Mouse (Mus musculus) kidney, embryonic 15.5 days (tissue): ENCODE results near the gene Gm43517. TPM values are rescaled to one million over a fixed set of nuclear protein-coding genes. Genes with fewer than 3 reads are reported as not detected.
A peak's percentile ranks its signal among the peaks of the same experiment; 100 is the strongest.

ENCODE experiments used
- ATAC-seq: fragments of 200-750 bp; cut with Nextera tagmentation; replicated peaks from 2 replicates; pipeline ENCODE4 v1.8.0; 2017; ENCODE audit warnings: moderate TSS enrichment; ENCODE audit not compliant: low FRiP score
- H3K27ac ChIP-seq: fragments of 300-500 bp; sonication (generic); 2 replicates; pipeline ENCODE4 v1.5.1; 2015; ENCODE audit warnings: mild to moderate bottlenecking, inconsistent platforms
- H3K27me3 ChIP-seq: fragments of 300-500 bp; sonication (generic); 2 replicates; pipeline ENCODE4 v1.6.1; 2015; ENCODE audit warnings: inconsistent platforms
- H3K36me3 ChIP-seq: fragments of 300-500 bp; sonication (generic); 2 replicates; pipeline ENCODE4 v1.6.1; 2015; ENCODE audit warnings: inconsistent platforms
- H3K4me1 ChIP-seq: fragments of 300-500 bp; sonication (generic); 2 replicates; pipeline ENCODE4 v1.6.1; 2015; ENCODE audit warnings: inconsistent platforms
- H3K4me2 ChIP-seq: fragments of 300-500 bp; sonication (generic); 2 replicates; pipeline ENCODE4 v1.6.1; 2015; ENCODE audit warnings: moderate library complexity, mild to moderate bottlenecking, inconsistent platforms
- H3K4me3 ChIP-seq: fragments of 300-500 bp; sonication (generic); replicated peaks from 2 replicates; pipeline ENCODE4 v1.5.1; 2015; ENCODE audit warnings: mild to moderate bottlenecking, inconsistent platforms
- H3K9ac ChIP-seq: fragments of 300-500 bp; sonication (generic); 2 replicates; pipeline ENCODE4 v1.6.1; 2015; ENCODE audit warnings: mild to moderate bottlenecking, inconsistent platforms
- H3K9me3 ChIP-seq: fragments of 300-500 bp; sonication (generic); replicated peaks from 2 replicates; pipeline ENCODE4 v1.6.1; 2016; ENCODE audit warnings: inconsistent platforms
- WGBS: fragments of 180-500 bp; shearing (Covaris S2); methylation state at CpG from one replicate; pipeline ENCODE4 v1.1.7; 2015; ENCODE audit warnings: mixed read lengths; 5-methylcytosine and 5-hydroxymethylcytosine counted together
- polyA plus RNA-seq: library from polyadenylated mRNA; unstranded; fragments of >200 nt; fragmentation: Nextera tagmentation; extraction: Ambion mirVana; gene quantifications from 2 replicates; pipeline ENCODE4 v1.2.1, GENCODE M21; 2015

Gene Gm43517
- polyA plus RNA-seq, 1 experiment from 2014 or later, result not detected

DNA sequence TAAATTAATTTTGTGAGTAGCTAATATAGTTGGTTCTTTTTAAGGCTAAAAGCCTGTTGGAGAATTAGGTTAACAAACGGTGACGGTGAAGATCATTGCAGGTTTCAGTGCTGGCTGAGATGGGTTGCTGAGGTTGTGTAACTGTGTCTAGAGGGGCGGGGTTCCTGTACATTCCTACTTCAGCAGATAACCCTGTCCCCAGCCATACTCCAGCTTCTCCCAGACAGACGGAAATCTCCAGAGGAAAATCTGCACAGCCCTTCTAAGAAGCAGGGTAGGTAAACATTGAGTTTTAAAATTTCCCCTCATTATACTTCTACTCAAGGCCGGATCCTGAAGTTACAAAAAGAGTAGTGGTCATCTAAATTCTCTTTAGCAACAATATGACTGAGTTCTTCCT, 4.7 kb downstream of the Gm43517 start:
- no peaks in the 10 kb centered on the region for H3K36me3 ChIP-seq
- peaks cover 79% of the 10 kb centered on the region for H3K27me3 ChIP-seq
- H3K9me3 ChIP-seq, result no peaks in the 10 kb centered on the region
- H3K4me1 ChIP-seq, result peaks cover 7% of the 10 kb centered on the region
- no peak overlapping the region for H3K4me2 ChIP-seq
- H3K4me3 ChIP-seq, result no peak overlapping the region
- no peak overlapping the region for H3K9ac ChIP-seq
- ATAC-seq, result no peak
- H3K27ac ChIP-seq, result no peak overlapping the region
- 3% methylated on average over 5 of the region's 5 CpGs for WGBS

DNA sequence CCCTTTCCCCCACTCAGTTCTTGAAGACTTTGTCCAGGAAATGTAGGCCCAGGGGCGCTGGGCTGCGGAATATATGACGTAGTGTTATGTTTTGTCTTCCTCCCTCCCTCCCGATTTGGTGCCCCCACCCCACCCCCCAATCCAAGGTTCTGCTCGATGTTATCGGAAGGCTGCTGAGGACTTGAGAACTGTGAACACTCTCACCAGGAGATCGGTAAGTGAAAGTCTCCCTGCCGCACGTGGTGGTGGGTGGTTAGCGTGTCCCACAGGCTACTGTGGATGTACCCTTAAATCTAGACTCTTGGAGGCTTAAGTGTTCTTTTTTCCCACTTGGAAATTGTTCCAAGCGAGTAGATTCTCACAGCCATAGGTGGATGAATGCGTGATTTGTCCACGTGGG, 5.3 kb downstream of the Gm43517 start:
- no peak overlapping the region for H3K4me2 ChIP-seq
- H3K36me3 ChIP-seq, result no peaks in the 10 kb centered on the region
- H3K9ac ChIP-seq, result no peak overlapping the region
- peaks cover 7% of the 10 kb centered on the region for H3K4me1 ChIP-seq
- no peak overlapping the region for H3K27ac ChIP-seq
- no peak overlapping the region for H3K4me3 ChIP-seq
- no peaks in the 10 kb centered on the region for H3K9me3 ChIP-seq
- ATAC-seq, result no peak
- peaks cover 79% of the 10 kb centered on the region for H3K27me3 ChIP-seq
- 3% methylated on average over 13 of the region's 13 CpGs for WGBS

DNA sequence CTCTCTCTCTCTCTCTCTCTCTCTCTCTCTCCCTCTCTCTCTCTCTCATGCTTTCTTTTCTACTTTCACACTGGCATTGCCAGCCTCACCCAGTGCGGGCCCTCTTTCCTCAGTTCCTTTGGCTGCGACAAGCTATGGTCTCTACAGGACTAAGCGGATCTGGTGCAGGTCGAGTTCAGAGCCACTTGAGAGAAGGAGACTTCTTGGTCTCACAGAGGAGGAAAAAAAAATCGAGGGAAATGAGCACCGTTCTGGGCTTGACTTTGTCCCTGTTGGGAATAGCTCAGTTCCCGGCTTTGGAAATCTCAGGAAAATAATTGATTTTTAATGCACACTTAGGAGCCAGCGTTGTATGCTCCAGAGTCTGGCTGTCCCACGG, 5.9 kb downstream of the Gm43517 start:
- no peak overlapping the region for H3K9ac ChIP-seq
- under 1% methylated on average over 9 of the region's 9 CpGs for WGBS
- peak overlapping the region; percentile 46 for H3K4me2 ChIP-seq
- H3K4me3 ChIP-seq, result peak overlapping the region; percentile 26
- 0 out of 2 replicates have a peak, but pooled peaks have one; percentile 16 for ATAC-seq
- no peaks in the 10 kb centered on the region for H3K9me3 ChIP-seq
- peaks cover 77% of the 10 kb centered on the region for H3K27me3 ChIP-seq
- H3K27ac ChIP-seq, result no peak overlapping the region
- peaks cover 7% of the 10 kb centered on the region for H3K4me1 ChIP-seq
- no peaks in the 10 kb centered on the region for H3K36me3 ChIP-seq

DNA sequence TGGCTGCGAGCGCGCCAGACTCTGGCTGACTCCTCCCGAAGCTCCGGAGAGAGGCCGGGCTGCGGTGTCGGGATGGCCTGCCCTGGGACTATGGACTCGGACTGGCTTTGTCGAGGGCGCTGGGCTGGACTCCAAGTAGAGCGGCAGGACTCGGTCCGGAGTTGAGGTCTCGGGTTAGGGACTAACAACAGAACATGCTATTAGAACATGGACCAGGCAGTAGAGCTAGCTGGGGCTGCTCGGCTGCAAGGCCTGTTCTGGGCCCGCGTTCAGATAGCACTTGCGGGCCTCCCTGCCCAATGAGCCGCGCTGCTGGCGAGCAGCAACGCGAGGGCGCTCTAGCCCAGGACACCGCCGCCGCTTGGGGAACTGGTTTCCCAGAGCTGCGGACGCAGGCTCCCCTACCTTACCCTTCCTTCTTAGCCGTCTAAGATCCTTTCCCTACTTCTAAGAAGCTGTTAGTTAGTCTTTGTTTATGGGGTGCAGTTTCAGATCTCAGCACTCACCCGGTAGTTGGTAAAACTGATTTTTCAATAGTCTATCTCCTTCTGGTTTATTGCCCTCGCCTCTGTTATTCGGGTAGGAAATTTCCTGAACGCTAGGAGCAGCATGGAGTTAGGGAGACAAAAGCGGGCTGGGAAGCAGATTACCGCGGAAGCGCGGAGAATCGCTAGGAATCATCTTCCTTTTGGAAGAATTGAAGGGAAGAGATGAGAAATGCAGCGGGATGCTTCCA, 6.5 kb downstream of the Gm43517 start:
- peak overlapping the region; percentile 26 for H3K4me3 ChIP-seq
- peaks cover 74% of the 10 kb centered on the region for H3K27me3 ChIP-seq
- no peak overlapping the region for H3K9ac ChIP-seq
- no peaks in the 10 kb centered on the region for H3K36me3 ChIP-seq
- H3K4me1 ChIP-seq, result peaks cover 7% of the 10 kb centered on the region
- no peak overlapping the region for H3K27ac ChIP-seq
- ATAC-seq, result peak; percentile 96
- H3K4me2 ChIP-seq, result peak overlapping the region; percentile 46
- H3K9me3 ChIP-seq, result no peaks in the 10 kb centered on the region
- WGBS, result under 1% methylated on average over 42 of the region's 42 CpGs

DNA sequence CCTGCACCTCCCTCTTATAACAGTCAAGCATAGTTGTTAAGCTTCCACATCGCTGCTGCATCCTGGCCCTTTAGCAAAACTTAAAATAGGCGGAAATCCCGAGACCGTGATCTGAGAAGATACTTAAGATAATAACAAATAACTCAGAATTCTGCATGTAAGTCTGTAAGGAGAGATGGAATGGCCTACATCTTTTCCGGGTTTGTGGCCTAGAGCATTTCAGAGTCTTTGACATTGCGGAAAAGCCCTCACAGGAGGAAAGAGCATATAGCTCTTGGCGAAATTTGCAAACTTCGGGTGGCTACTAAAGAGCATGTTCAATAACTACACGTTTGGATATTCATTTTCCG, 7.0 kb downstream of the Gm43517 start:
- H3K4me2 ChIP-seq, result peak overlapping the region; percentile 46
- WGBS, result 2% methylated on average over 10 of the region's 10 CpGs
- H3K4me3 ChIP-seq, result no peak overlapping the region
- H3K9me3 ChIP-seq, result no peaks in the 10 kb centered on the region
- H3K9ac ChIP-seq, result no peak overlapping the region
- peaks cover 75% of the 10 kb centered on the region for H3K27me3 ChIP-seq
- H3K4me1 ChIP-seq, result peaks cover 7% of the 10 kb centered on the region
- no peak for ATAC-seq
- H3K36me3 ChIP-seq, result no peaks in the 10 kb centered on the region
- no peak overlapping the region for H3K27ac ChIP-seq

DNA sequence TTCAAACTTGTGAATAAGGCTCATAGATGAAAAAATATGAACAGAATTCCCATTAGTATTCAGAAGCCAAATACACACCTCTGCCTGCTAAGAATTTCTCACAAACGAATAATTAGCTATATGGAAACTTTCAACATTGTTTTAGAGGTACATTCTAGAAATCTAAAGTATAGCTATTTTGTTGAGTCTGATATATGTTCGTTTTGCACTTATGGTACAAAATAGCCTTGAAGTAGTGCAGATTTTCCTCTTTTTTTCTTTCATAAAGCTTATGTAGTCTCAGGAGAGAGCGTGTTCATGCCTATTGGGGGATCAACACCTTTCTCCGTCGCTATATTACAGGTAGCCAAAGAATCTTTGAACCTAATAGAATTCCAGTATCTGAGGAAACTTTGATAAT, 7.9 kb downstream of the Gm43517 start:
- no peak overlapping the region for H3K27ac ChIP-seq
- ATAC-seq, result no peak
- H3K36me3 ChIP-seq, result no peaks in the 10 kb centered on the region
- 6% methylated on average over 5 of the region's 5 CpGs for WGBS
- peaks cover 80% of the 10 kb centered on the region for H3K27me3 ChIP-seq
- H3K9me3 ChIP-seq, result no peaks in the 10 kb centered on the region
- no peak overlapping the region for H3K4me3 ChIP-seq
- no peak overlapping the region for H3K4me2 ChIP-seq
- H3K9ac ChIP-seq, result no peak overlapping the region
- peaks cover 7% of the 10 kb centered on the region for H3K4me1 ChIP-seq

DNA sequence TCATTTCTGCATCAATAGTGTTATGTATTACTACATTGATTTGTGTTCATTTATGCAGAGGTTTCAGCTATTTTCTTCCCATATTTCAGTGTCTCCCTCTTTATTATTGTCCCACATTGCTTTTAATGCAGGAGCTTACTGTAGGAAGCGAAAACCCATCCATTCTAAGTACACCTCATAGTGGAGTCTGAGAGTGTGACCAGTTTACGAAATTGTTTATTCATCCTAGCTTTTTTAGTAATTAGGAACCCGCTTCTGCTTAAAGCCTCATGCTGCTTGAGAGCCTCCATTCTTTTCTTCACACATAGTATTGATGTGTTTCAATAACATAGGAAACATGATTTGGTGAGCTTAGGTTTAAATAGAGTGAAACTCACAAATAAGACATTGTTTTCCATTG, 8.7 kb downstream of the Gm43517 start:
- no peak for ATAC-seq
- H3K27ac ChIP-seq, result no peak overlapping the region
- peaks cover 7% of the 10 kb centered on the region for H3K4me1 ChIP-seq
- no peak overlapping the region for H3K4me3 ChIP-seq
- no peaks in the 10 kb centered on the region for H3K9me3 ChIP-seq
- no peaks in the 10 kb centered on the region for H3K36me3 ChIP-seq
- H3K27me3 ChIP-seq, result peaks cover 82% of the 10 kb centered on the region
- H3K9ac ChIP-seq, result no peak overlapping the region
- no peak overlapping the region for H3K4me2 ChIP-seq
- WGBS, result 10% methylated on average over 3 of the region's 3 CpGs

DNA sequence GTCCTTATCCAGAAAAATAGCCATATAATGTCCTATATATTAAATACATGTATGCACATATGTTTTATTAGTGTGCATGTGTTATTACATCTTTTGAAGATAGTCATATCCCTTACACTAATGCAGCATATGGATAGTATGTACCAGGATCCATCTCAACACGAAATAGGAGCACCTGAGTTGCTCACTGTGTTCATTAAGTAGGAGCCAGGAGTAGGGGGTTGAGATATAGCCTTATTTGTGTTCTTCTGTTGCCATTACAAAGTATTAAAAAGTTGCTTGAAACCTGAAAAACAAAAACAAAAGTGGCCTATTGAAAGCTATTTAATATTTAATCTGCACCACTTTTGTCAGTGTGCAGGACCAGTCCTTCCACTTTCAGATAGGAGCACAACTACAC, 9.2 kb downstream of the Gm43517 start:
- no peaks in the 10 kb centered on the region for H3K9me3 ChIP-seq
- no peak for ATAC-seq

DNA sequence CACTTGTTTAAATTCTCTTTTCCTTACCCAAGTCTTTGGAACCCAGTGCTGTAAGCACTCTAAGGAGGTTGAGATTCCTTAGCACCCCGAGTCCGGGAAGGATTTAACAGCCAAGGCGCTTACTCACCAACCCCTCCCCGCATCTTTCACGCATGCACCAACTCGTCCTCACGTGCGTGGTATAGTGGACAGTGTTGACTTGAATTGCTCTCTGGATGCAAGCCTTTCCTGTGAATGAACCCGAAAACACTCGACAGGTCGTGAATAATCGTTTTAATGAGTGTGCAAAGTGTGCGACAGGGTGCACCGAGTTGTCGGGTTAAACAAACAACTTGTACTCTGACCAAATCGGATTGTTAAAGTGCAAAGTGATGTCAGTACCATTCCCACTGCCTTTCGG, 9.9 kb downstream of the Gm43517 start:
- H3K9me3 ChIP-seq, result no peaks in the 10 kb centered on the region
- H3K27me3 ChIP-seq, result peaks cover 82% of the 10 kb centered on the region
- no peaks in the 10 kb centered on the region for H3K36me3 ChIP-seq
- under 1% methylated on average over 17 of the region's 17 CpGs for WGBS
- no peak overlapping the region for H3K4me3 ChIP-seq
- no peak for ATAC-seq
- H3K4me2 ChIP-seq, result no peak overlapping the region
- no peak overlapping the region for H3K27ac ChIP-seq
- H3K9ac ChIP-seq, result no peak overlapping the region
- H3K4me1 ChIP-seq, result peaks cover 7% of the 10 kb centered on the region

More for the DNA sequence above, 9.2 kb downstream of the Gm43517 start:
- H3K36me3 ChIP-seq, result no peaks in the 10 kb centered on the region
- H3K9ac ChIP-seq, result no peak overlapping the region
- H3K4me3 ChIP-seq, result no peak overlapping the region
- H3K27me3 ChIP-seq, result peaks cover 84% of the 10 kb centered on the region
- no peak overlapping the region for H3K27ac ChIP-seq
- H3K4me1 ChIP-seq, result peaks cover 7% of the 10 kb centered on the region
- 4% methylated on average over 1 of the region's 1 CpGs for WGBS
- no peak overlapping the region for H3K4me2 ChIP-seq

DNA sequence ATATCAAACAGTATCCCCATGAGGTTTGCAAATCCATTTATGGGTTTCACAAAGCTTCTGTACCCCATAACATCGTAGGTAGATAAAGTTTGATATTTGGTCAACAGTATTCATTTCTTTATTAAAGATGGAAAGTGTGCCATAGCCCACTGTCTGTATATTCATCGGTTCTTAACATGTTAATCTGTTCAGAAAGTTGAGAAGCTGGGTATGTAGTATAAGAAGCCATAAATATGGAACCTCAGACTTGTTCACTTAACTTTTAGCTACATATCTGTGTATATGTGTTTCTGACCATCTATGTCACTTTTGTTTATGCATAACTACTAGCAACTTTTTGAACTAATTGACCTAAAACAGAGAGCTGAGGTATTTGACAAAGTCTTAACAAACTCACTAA, 11.0 kb downstream of the Gm43517 start:
- H3K4me2 ChIP-seq, result no peak overlapping the region
- peaks cover 82% of the 10 kb centered on the region for H3K27me3 ChIP-seq
- 13% methylated on average over 2 of the region's 2 CpGs for WGBS

DNA sequence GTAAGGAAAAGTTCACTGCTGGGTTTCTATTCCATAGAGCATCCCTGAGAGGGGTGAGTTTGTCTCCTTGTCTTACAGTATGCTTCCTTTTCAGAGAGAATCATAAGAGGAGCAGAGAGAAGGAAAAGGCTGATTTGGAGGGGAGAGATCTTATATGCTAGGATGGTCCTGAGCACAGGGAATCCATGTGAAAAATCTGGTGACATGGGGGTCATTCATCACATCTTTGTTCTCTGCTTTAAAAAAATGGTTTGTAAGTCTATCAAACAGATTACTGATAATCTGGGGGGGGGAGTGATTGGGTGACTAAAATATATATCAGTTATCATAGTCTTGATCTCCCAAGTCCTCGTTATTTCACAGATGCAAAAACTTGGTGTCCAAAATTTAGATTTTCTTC, 11.8 kb downstream of the Gm43517 start:
- Histone ChIP-seq H3K27ac (no peak overlapping the region), H3K4me3 (no peak overlapping the region), H3K9ac (no peak overlapping the region), H3K4me1 (peaks cover 9% of the 10 kb centered on the region), H3K9me3 (no peaks in the 10 kb centered on the region), H3K27me3 (peaks cover 82% of the 10 kb centered on the region), H3K36me3 (no peaks in the 10 kb centered on the region), H3K4me2 (no peak overlapping the region)
- WGBS, result 19% methylated on average over 1 of the region's 1 CpGs
- ATAC-seq, result no peak

More for the DNA sequence above, 11.0 kb downstream of the Gm43517 start:
- Histone ChIP-seq H3K9me3 (no peaks in the 10 kb centered on the region), H3K36me3 (no peaks in the 10 kb centered on the region), H3K4me3 (no peak overlapping the region), H3K9ac (no peak overlapping the region), H3K27ac (no peak overlapping the region), H3K4me1 (peaks cover 7% of the 10 kb centered on the region)
- no peak for ATAC-seq

DNA sequence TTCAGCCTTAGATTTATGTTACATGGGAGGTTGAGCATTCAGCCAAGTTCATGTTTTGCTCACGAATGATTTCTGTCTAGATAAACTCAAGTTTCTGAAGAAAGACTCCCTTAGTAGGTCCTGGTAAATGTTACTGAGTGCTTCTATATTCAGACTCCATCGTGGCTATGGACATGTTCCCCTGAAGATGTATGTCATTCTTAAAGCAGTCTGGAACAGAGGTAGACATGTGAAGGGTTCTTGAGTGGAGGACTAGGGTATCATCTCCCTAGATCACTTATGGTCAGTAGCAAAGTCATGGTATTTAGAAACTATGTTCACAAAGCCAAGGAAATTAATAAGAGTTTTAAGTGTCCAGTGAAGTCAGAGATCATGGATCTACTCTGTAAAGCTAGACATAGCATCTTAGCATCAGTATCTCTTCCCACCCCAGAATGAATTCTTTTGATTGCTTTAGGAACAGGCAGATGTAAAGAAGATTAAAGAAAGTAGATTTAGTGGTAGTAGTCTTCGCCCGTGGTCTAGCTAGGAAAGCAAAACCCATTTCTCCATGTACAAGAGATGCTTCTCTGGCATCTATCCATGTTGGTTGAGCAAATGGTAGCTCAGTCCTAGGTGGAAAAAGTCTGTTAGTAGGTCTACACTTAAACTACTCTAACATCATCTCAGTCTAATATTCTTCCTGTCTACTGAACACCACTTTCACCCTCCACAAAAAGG, 12.6 kb downstream of the Gm43517 start:
- no peak overlapping the region for H3K4me2 ChIP-seq
- H3K4me1 ChIP-seq, result peaks cover 10% of the 10 kb centered on the region
- 23% methylated on average over 4 of the region's 4 CpGs for WGBS
- H3K27ac ChIP-seq, result no peak overlapping the region
- H3K9ac ChIP-seq, result no peak overlapping the region
- H3K36me3 ChIP-seq, result no peaks in the 10 kb centered on the region
- H3K27me3 ChIP-seq, result peaks cover 78% of the 10 kb centered on the region
- no peaks in the 10 kb centered on the region for H3K9me3 ChIP-seq
- no peak overlapping the region for H3K4me3 ChIP-seq
- no peak for ATAC-seq
